Mouse (Mus musculus) lung, postnatal 0 days (tissue): ENCODE data around the gene 6030498E09Rik. TPM values are rescaled to one million over a fixed set of nuclear protein-coding genes. Genes with fewer than 3 reads are reported as not detected.

Source experiments
- ATAC-seq: fragments of 200-750 bp; cut with Nextera tagmentation; 2 replicates; pipeline ENCODE4 v1.8.0; 2017; ENCODE audit warnings: moderate library complexity
- DNase-seq: peaks from one replicate; pipeline ENCODE4 v3.0.0-alpha.2; 2016; ENCODE audit warnings: low spot score
- H3K27ac ChIP-seq: fragments of 300-500 bp; sonication (generic); 2 replicates; pipeline ENCODE4 v1.5.1; 2014; ENCODE audit warnings: antibody characterized with exemption, mild to moderate bottlenecking, low read length, mixed read lengths
- H3K27me3 ChIP-seq: fragments of 300-500 bp; sonication (generic); replicated peaks from 2 replicates; pipeline ENCODE4 v1.6.1; 2014; ENCODE audit warnings: low read length, mixed read lengths; ENCODE audit not compliant: insufficient read depth
- H3K36me3 ChIP-seq: fragments of 300-500 bp; sonication (generic); 2 replicates; pipeline ENCODE4 v1.6.1; 2014; ENCODE audit warnings: low read length, mixed read lengths; ENCODE audit not compliant: insufficient read depth
- H3K4me1 ChIP-seq: fragments of 300-500 bp; sonication (generic); 2 replicates; pipeline ENCODE4 v1.6.1; 2014; ENCODE audit warnings: antibody characterized with exemption, low read depth, low read length, mixed read lengths; ENCODE audit not compliant: insufficient read depth
- H3K4me2 ChIP-seq: fragments of 300-500 bp; sonication (generic); replicated peaks from 2 replicates; pipeline ENCODE4 v1.6.1; 2014; ENCODE audit warnings: low read depth, mild to moderate bottlenecking, low read length, moderate library complexity, mixed read lengths
- H3K4me3 ChIP-seq: fragments of 300-500 bp; sonication (generic); 2 replicates; pipeline ENCODE4 v1.5.1; 2014; ENCODE audit warnings: low read depth, low read length
- H3K9ac ChIP-seq: fragments of 300-500 bp; sonication (generic); replicated peaks from 2 replicates; pipeline ENCODE4 v1.6.1; 2014; ENCODE audit warnings: low read depth, mild to moderate bottlenecking
- H3K9me3 ChIP-seq: fragments of 300-500 bp; sonication (generic); 2 replicates; pipeline ENCODE4 v1.6.1; 2016; ENCODE audit warnings: low read length, mixed read lengths
- CTCF ChIP-seq: IDR thresholded peaks from 2 replicates; pipeline ENCODE4 v1.5.1; 2016; ENCODE audit warnings: antibody characterized with exemption, mild to moderate bottlenecking
- EP300 ChIP-seq: IDR thresholded peaks from 2 replicates; pipeline ENCODE4 v1.6.1; 2016; ENCODE audit warnings: antibody characterized with exemption, mild to moderate bottlenecking, control low read depth
- WGBS: fragments of 180-500 bp; shearing (Covaris S2); extraction: QIAGEN DNeasy Blood & Tissue Kit; methylation state at CpG from one replicate; pipeline ENCODE4 v1.1.7; 2014; 5-methylcytosine and 5-hydroxymethylcytosine counted together
- microRNA-seq: library from miRNA; unstranded; fragments of <30 nt; microRNA quantifications from one replicate; pipeline ENCODE4, GENCODE M21; 2016
- polyA plus RNA-seq: library from polyadenylated mRNA; unstranded; fragments of >200 nt; fragmentation: Nextera tagmentation; extraction: Ambion mirVana; gene quantifications from 2 replicates; pipeline ENCODE4 v1.2.1, GENCODE M21; 2015

Gene 6030498E09Rik
- polyA plus RNA-seq, 1 experiment from 2014 or later: not detected

DNA sequence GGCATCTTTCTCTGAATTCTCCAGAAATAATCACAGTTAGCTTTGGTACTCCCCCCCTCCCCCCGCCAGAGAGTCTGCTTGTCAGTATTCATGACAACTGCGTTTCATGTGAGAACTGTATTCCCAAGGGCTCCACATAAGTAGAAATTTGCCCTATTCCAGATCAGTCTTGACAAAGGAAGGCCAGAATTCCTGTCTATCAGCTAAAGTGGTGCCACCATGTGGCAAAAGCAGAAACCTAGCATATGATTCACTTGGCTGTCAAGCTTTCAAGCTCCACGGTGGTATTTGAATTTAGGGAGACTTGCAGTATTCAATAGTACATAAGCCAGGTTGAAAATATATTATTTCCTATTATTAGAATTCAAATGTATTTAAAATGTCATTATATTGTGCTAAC lies 585 bp upstream of the 6030498E09Rik start:
- Histone ChIP-seq H3K4me3 (no peak overlapping the region), H3K27me3 (no peaks in the 10 kb centered on the region), H3K27ac (no peak overlapping the region), H3K4me2 (no peak overlapping the region), H3K4me1 (no peaks in the 10 kb centered on the region), H3K36me3 (no peaks in the 10 kb centered on the region), H3K9ac (no peak overlapping the region), H3K9me3 (no peaks in the 10 kb centered on the region)
- 26% methylated on average over 3 of the region's 3 CpGs for WGBS
- no peak for TF ChIP-seq EP300
- TF ChIP-seq CTCF: peak; percentile 36
- DNase-seq: peak; percentile 7
- no peak for ATAC-seq

DNA sequence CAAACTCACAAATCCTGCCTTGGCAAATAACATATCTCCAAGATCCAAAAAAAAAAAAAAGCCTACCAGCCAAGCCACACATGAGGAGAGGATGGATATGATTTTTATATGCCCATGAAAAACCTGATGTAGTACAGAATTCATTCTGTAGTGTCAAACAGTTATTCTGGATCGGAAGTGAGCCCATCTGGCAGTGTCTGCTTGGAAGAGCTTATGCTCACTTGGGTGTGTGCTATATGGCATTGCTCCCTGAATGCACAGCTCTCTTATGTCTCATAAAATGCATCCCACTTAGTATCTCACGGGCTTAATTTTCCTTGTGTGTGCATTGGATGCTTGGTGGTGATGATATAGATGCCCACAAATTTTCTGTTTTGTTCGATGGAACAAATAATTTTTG lies 21.9 kb downstream of the 6030498E09Rik start:
- Histone ChIP-seq H3K4me1 (no peaks in the 10 kb centered on the region), H3K9ac (no peak overlapping the region), H3K4me3 (no peak overlapping the region), H3K36me3 (no peaks in the 10 kb centered on the region), H3K27ac (no peak overlapping the region), H3K9me3 (no peaks in the 10 kb centered on the region), H3K4me2 (no peak overlapping the region), H3K27me3 (no peaks in the 10 kb centered on the region)
- TF ChIP-seq EP300: no peak
- no peak for TF ChIP-seq CTCF
- WGBS: 56% methylated on average over 3 of the region's 3 CpGs
- no peak for ATAC-seq
- DNase-seq: no peak

DNA sequence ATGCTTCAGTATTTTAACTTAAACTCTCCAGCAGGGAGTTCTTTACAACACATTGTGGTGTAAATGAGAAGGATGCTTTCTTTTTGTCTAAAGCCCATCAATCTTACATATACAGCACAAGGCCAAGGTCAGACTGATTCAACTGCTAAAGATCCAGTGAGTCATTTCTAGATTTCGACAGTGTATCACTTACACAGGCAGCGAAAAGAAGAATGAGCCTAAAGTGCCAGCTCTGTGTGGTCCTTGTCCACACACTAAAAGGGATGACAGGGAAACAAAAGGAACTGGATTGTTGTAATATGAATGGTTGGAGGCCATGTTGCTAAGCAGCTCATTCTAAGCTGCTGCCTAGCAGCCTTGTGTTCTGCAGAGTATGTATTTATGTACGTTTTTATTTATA lies 41.5 kb downstream of the 6030498E09Rik start:
- no peak overlapping the region for H3K27ac ChIP-seq
- no peak overlapping the region for H3K9ac ChIP-seq
- H3K4me3 ChIP-seq: no peak overlapping the region
- TF ChIP-seq EP300: no peak
- TF ChIP-seq CTCF: no peak
- DNase-seq (no peak), ATAC-seq (no peak)
- H3K27me3 ChIP-seq: no peaks in the 10 kb centered on the region
- H3K4me1 ChIP-seq: no peaks in the 10 kb centered on the region
- WGBS: 68% methylated on average over 3 of the region's 3 CpGs
- H3K9me3 ChIP-seq: no peaks in the 10 kb centered on the region
- H3K36me3 ChIP-seq: no peaks in the 10 kb centered on the region
- no peak overlapping the region for H3K4me2 ChIP-seq

DNA sequence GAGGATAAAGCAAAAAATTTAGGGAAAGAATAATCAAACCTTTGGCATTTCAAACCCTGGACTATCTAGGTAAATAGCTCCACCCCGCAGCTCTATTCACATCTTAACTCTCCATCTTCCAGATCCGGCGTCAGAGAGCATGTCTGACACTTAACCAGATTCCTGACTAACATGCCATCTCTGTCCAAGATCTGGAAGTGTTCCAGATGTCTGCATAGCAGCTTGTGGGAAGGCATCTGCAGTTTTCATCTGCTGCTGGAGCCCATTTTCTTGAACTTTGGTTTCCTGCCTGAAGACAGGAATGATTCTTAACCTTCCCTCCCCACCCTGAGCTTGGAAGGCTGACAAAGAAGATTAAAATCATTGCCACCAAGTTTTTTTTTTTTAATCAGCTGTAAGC lies 44.4 kb downstream of the 6030498E09Rik start:
- H3K9me3 ChIP-seq: no peaks in the 10 kb centered on the region
- no peak overlapping the region for H3K9ac ChIP-seq
- H3K27ac ChIP-seq: no peak overlapping the region
- no peaks in the 10 kb centered on the region for H3K27me3 ChIP-seq
- H3K4me2 ChIP-seq: no peak overlapping the region
- H3K4me1 ChIP-seq: no peaks in the 10 kb centered on the region
- ATAC-seq: no peak
- DNase-seq: peak; percentile 7
- TF ChIP-seq CTCF (no peak), EP300 (no peak)
- no peaks in the 10 kb centered on the region for H3K36me3 ChIP-seq
- 22% methylated on average over 3 of the region's 3 CpGs for WGBS
- no peak overlapping the region for H3K4me3 ChIP-seq

DNA sequence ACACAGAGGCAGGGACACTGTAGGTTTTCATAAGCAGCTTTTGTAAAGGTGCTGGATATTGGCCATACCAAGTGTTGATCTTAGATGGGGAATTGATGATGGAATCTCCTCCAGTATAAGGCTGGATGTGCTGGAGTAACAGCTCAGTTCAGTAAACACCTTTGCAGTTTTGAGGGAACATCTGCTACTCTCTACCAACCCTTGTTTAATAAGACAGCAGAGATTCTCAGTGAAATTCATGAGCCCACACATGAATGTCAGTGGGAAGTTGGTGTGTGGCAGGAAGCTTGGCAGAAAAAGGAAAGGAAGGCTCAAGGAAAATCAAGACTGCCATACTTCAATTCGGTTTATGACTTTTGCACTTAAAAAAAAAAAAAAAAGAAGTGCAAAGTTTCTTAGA lies 186.1 kb downstream of the 6030498E09Rik start:
- Histone ChIP-seq H3K27ac (no peak overlapping the region), H3K9me3 (no peaks in the 10 kb centered on the region), H3K27me3 (no peaks in the 10 kb centered on the region), H3K9ac (no peak overlapping the region), H3K4me3 (no peak overlapping the region), H3K4me2 (no peak overlapping the region), H3K36me3 (no peaks in the 10 kb centered on the region), H3K4me1 (no peaks in the 10 kb centered on the region)
- DNase-seq: no peak
- no peak for TF ChIP-seq CTCF
- TF ChIP-seq EP300: no peak
- no peak for ATAC-seq
- WGBS: 25% methylated on average over 1 of the region's 1 CpGs

DNA sequence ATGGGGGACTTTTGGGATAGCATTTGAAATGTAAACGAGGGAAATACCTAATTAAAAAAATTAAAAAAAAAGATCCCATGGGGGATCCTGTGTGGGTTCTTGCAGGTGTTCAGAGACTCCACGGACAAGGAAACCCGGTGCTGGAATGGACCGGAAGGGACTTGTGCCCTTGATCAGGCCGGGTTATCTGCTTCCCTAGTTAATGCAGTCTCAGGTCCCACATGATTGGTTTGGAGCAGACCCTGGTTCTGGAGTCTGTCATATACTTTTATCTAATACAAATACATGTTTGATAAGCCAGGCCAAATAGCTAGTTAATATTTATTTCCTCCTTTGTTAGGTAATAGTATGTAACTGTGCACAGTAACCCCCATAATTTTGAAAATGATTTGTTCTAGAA lies 223.8 kb downstream of the 6030498E09Rik start:
- WGBS: 82% methylated on average over 5 of the region's 5 CpGs
- H3K27ac ChIP-seq: no peak overlapping the region
- no peaks in the 10 kb centered on the region for H3K9me3 ChIP-seq
- TF ChIP-seq CTCF (no peak), EP300 (no peak)
- H3K36me3 ChIP-seq: no peaks in the 10 kb centered on the region
- H3K9ac ChIP-seq: no peak overlapping the region
- no peak for ATAC-seq
- no peaks in the 10 kb centered on the region for H3K27me3 ChIP-seq
- H3K4me2 ChIP-seq: no peak overlapping the region
- no peak for DNase-seq
- no peaks in the 10 kb centered on the region for H3K4me1 ChIP-seq
- no peak overlapping the region for H3K4me3 ChIP-seq

Small RNAs within 50 kb of the gene (microRNA-seq; reads per million reads assigned to microRNA genes)
- not detected for gene Gm25642

Other genes starting within 250 kb of the 6030498E09Rik start
- gene Cul4b, start 196.5 kb upstream of the 6030498E09Rik start, polyA plus RNA-seq: 11.4 and 13.6 TPM in 2 replicates
- gene Mcts1, start 172.1 kb upstream of the 6030498E09Rik start, polyA plus RNA-seq: 80.1 and 81.4 TPM in 2 replicates
- gene C1galt1c1, start 137.6 kb upstream of the 6030498E09Rik start, polyA plus RNA-seq: 59.0 and 70.6 TPM in 2 replicates